Mouse (Mus musculus): Measurements from ENCODE around the gene Rilpl1. TPM values are rescaled to one million over a fixed set of nuclear protein-coding genes. Genes with fewer than 3 reads are reported as not detected.

Gene Rilpl1
- polyA plus RNA-seq, 1 experiment = 1.5 TPM

DNA sequence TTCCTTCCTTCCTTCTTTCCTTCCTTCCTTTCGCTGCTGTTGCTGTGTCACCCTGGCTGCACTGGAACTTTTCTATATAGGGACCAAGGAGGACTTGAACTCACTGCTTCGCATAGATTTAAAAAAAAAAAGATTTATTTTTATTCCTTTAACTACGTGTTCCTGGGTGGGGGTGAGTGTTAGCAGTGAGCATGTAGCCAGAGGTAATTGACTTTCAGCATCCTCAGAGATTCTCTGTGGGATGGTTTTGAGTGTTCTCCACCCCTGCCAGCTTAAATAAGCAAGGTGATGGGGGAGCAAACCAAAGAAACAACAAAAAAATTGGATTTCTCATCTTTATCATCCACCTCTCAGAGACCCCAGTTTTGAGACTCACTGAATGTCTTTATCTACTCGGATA, 8.7 kb upstream of the Rilpl1 start:
- H3K4me3 ChIP-seq (ENCODE audit: control insufficient read depth, low read depth, low read length) = no peak overlapping the region
- no peak overlapping the region for H3K27ac ChIP-seq (ENCODE audit: control insufficient read depth, insufficient read depth, low read depth, low read length)
- H3K27me3 ChIP-seq (ENCODE audit: control insufficient read depth, insufficient read depth, low read length) = no peaks in the 10 kb centered on the region
- peaks cover 8% of the 10 kb centered on the region for H3K4me1 ChIP-seq (ENCODE audit: control insufficient read depth, insufficient read depth, low read length)
- TF ChIP-seq POLR2A (IDR thresholded peaks at IDR 0.05; ENCODE audit: control insufficient read depth, low read depth, low read length) (no peak), CTCF (IDR thresholded peaks at IDR 0.05; ENCODE audit: control insufficient read depth, insufficient read depth, insufficient replicate concordance, low read depth, low read length) (no peak)
- no peaks in the 10 kb centered on the region; the same call in 1 of the 2 replicates for H3K36me3 ChIP-seq (ENCODE audit: control insufficient read depth, insufficient read depth, low read length)

GRCm38 (mm10) chr5:124538813-124539792, 7.9 kb upstream of the Rilpl1 start:
- Histone ChIP-seq H3K36me3 (ENCODE audit: control insufficient read depth, insufficient read depth, low read length) (no peaks in the 10 kb centered on the region), H3K4me3 (ENCODE audit: control insufficient read depth, low read depth, low read length) (no peak overlapping the region), H3K4me1 (ENCODE audit: control insufficient read depth, insufficient read depth, low read length) (peaks cover 8% of the 10 kb centered on the region), H3K27me3 (ENCODE audit: control insufficient read depth, insufficient read depth, low read length) (no peaks in the 10 kb centered on the region), H3K27ac (ENCODE audit: control insufficient read depth, insufficient read depth, low read depth, low read length) (no peak overlapping the region)
- no peak for TF ChIP-seq POLR2A (IDR thresholded peaks at IDR 0.05; ENCODE audit: control insufficient read depth, low read depth, low read length)
- TF ChIP-seq CTCF (IDR thresholded peaks at IDR 0.05; ENCODE audit: control insufficient read depth, insufficient read depth, insufficient replicate concordance, low read depth, low read length) = no peak; the same call in 1 of the 2 replicates

- TF ChIP-seq CTCF (IDR thresholded peaks at IDR 0.05; ENCODE audit: control insufficient read depth, insufficient read depth, insufficient replicate concordance, low read depth, low read length) (no peak), POLR2A (IDR thresholded peaks at IDR 0.05; ENCODE audit: control insufficient read depth, low read depth, low read length) (no peak)
- peak overlapping the region; percentile 31; the same call in 1 of the 2 replicates for H3K27ac ChIP-seq (ENCODE audit: control insufficient read depth, insufficient read depth, low read depth, low read length)
These were observed 5.6 kb upstream of the Rilpl1 start for GRCm38 (mm10) chr5:124536776-124537175.

DNA sequence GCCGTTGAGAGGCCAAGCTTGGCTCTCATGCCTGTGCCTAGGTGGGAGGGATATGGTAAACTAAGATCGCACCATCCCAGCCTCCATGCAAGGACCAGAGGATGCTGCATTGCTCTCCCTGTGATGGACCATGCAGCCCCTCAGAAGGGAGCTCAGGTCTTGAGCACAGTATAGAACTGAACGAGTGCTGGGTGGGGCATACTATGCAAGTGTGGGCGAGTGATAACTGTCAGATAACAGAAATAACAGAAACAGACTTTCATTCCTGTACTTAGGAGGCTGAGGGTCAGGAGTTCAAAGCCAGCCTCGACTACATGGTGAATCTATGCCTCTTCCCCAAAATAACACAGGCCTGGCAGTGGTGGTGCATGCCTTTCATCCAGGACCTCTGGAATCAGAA, 3.8 kb upstream of the Rilpl1 start:
- Histone ChIP-seq H3K4me3 (ENCODE audit: control insufficient read depth, low read depth, low read length) (no peak overlapping the region), H3K4me1 (ENCODE audit: control insufficient read depth, insufficient read depth, low read length) (peaks cover 8% of the 10 kb centered on the region), H3K27ac (ENCODE audit: control insufficient read depth, insufficient read depth, low read depth, low read length) (no peak overlapping the region), H3K36me3 (ENCODE audit: control insufficient read depth, insufficient read depth, low read length) (no peaks in the 10 kb centered on the region), H3K27me3 (ENCODE audit: control insufficient read depth, insufficient read depth, low read length) (no peaks in the 10 kb centered on the region)
- TF ChIP-seq CTCF (IDR thresholded peaks at IDR 0.05; ENCODE audit: control insufficient read depth, insufficient read depth, insufficient replicate concordance, low read depth, low read length) (no peak), POLR2A (IDR thresholded peaks at IDR 0.05; ENCODE audit: control insufficient read depth, low read depth, low read length) (no peak)

More at GRCm38 (mm10) chr5:124536776-124537175, 5.6 kb upstream of the Rilpl1 start:
- peak overlapping the region; percentile 1; the same call in 1 of the 2 replicates for H3K4me3 ChIP-seq (ENCODE audit: control insufficient read depth, low read depth, low read length)
- H3K4me1 ChIP-seq (ENCODE audit: control insufficient read depth, insufficient read depth, low read length) = peaks cover 5% of the 10 kb centered on the region
- no peaks in the 10 kb centered on the region for H3K36me3 ChIP-seq (ENCODE audit: control insufficient read depth, insufficient read depth, low read length)
- H3K27me3 ChIP-seq (ENCODE audit: control insufficient read depth, insufficient read depth, low read length) = no peaks in the 10 kb centered on the region

DNA sequence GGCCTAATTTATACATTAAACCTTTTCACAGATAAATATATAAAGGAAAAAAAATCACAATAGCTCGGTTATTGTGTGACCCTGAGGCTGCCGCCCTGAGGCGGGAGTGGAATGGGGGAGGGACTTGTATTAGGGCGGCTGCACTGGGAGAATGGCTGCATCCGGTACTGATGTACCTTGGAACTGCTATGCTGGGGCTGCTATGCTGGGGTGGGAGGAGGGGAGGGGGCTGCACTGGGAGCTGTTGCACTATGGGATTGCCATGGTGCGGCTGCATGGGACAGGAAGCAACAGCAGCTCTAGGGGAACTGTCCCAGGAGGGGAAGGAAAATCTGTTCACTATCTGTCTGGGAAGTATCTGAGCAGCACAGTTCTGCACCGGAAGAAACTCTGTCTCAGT, 1.3 kb upstream of the Rilpl1 start:
- Histone ChIP-seq H3K36me3 (ENCODE audit: control insufficient read depth, insufficient read depth, low read length) (no peaks in the 10 kb centered on the region), H3K27ac (ENCODE audit: control insufficient read depth, insufficient read depth, low read depth, low read length) (no peak overlapping the region), H3K4me1 (ENCODE audit: control insufficient read depth, insufficient read depth, low read length) (peaks cover 10% of the 10 kb centered on the region), H3K27me3 (ENCODE audit: control insufficient read depth, insufficient read depth, low read length) (no peaks in the 10 kb centered on the region), H3K4me3 (ENCODE audit: control insufficient read depth, low read depth, low read length) (no peak overlapping the region)
- TF ChIP-seq CTCF (IDR thresholded peaks at IDR 0.05; ENCODE audit: control insufficient read depth, insufficient read depth, insufficient replicate concordance, low read depth, low read length) = no peak
- TF ChIP-seq POLR2A (IDR thresholded peaks at IDR 0.05; ENCODE audit: control insufficient read depth, low read depth, low read length) = no peak

- peaks cover 5% of the 10 kb centered on the region for H3K4me1 ChIP-seq (ENCODE audit: control insufficient read depth, insufficient read depth, low read length)
- H3K27ac ChIP-seq (ENCODE audit: control insufficient read depth, insufficient read depth, low read depth, low read length) = peak overlapping the region; percentile 51
- peak overlapping the region; percentile 83 for H3K4me3 ChIP-seq (ENCODE audit: control insufficient read depth, low read depth, low read length)
- H3K36me3 ChIP-seq (ENCODE audit: control insufficient read depth, insufficient read depth, low read length) = no peaks in the 10 kb centered on the region
- no peak for TF ChIP-seq POLR2A (IDR thresholded peaks at IDR 0.05; ENCODE audit: control insufficient read depth, low read depth, low read length)
- TF ChIP-seq CTCF (IDR thresholded peaks at IDR 0.05; ENCODE audit: control insufficient read depth, insufficient read depth, insufficient replicate concordance, low read depth, low read length) = no peak
- H3K27me3 ChIP-seq (ENCODE audit: control insufficient read depth, insufficient read depth, low read length) = no peaks in the 10 kb centered on the region
These were observed 366 bp upstream of the Rilpl1 start for GRCm38 (mm10) chr5:124531583-124531930.

- no peaks in the 10 kb centered on the region for H3K36me3 ChIP-seq (ENCODE audit: control insufficient read depth, insufficient read depth, low read length)
- peaks cover 5% of the 10 kb centered on the region for H3K4me1 ChIP-seq (ENCODE audit: control insufficient read depth, insufficient read depth, low read length)
- no peak overlapping the region for H3K4me3 ChIP-seq (ENCODE audit: control insufficient read depth, low read depth, low read length)
- no peaks in the 10 kb centered on the region for H3K27me3 ChIP-seq (ENCODE audit: control insufficient read depth, insufficient read depth, low read length)
- no peak for TF ChIP-seq CTCF (IDR thresholded peaks at IDR 0.05; ENCODE audit: control insufficient read depth, insufficient read depth, insufficient replicate concordance, low read depth, low read length)
- no peak for TF ChIP-seq POLR2A (IDR thresholded peaks at IDR 0.05; ENCODE audit: control insufficient read depth, low read depth, low read length)
- H3K27ac ChIP-seq (ENCODE audit: control insufficient read depth, insufficient read depth, low read depth, low read length) = no peak overlapping the region
These were observed 1.5 kb downstream of the Rilpl1 start for GRCm38 (mm10) chr5:124529697-124530096.

All from testis, adult 2 months (tissue).